Mouse (Mus musculus): Measurements from ENCODE around the gene Arhgap40. TPM values are rescaled to one million over a fixed set of nuclear protein-coding genes. Genes with fewer than 3 reads are reported as not detected.

Gene Arhgap40
- polyA plus RNA-seq, 1 experiment, result not detected

GRCm38 (mm10) chr2:158561371-158562144 lies 49.0 kb downstream of the Arhgap40 start:
- TF ChIP-seq POLR2A (IDR thresholded peaks at IDR 0.05; ENCODE audit: borderline replicate concordance, low read depth, low read length) (no peak), CTCF (IDR thresholded peaks at IDR 0.05; ENCODE audit: low read depth, low read length) (no peak)
- Histone ChIP-seq H3K27ac (ENCODE audit: insufficient read depth, low read depth, low read length) (no peak overlapping the region), H3K4me1 (ENCODE audit: control insufficient read depth, insufficient read depth, low read length) (no peaks in the 10 kb centered on the region), H3K4me3 (ENCODE audit: insufficient read depth, low read length) (no peak overlapping the region)

GRCm38 (mm10) chr2:158570421-158571081 lies 58.0 kb downstream of the Arhgap40 start:
- no peaks in the 10 kb centered on the region for H3K4me1 ChIP-seq (ENCODE audit: control insufficient read depth, insufficient read depth, low read length)
- H3K27ac ChIP-seq (ENCODE audit: insufficient read depth, low read depth, low read length), result no peak overlapping the region
- no peak overlapping the region for H3K4me3 ChIP-seq (ENCODE audit: insufficient read depth, low read length)
- TF ChIP-seq CTCF (IDR thresholded peaks at IDR 0.05; ENCODE audit: low read depth, low read length) (no peak), POLR2A (IDR thresholded peaks at IDR 0.05; ENCODE audit: borderline replicate concordance, low read depth, low read length) (no peak)

GRCm38 (mm10) chr2:158579979-158580378 lies 67.4 kb downstream of the Arhgap40 start:
- TF ChIP-seq POLR2A (IDR thresholded peaks at IDR 0.05; ENCODE audit: borderline replicate concordance, low read depth, low read length), result no peak
- no peak for TF ChIP-seq CTCF (IDR thresholded peaks at IDR 0.05; ENCODE audit: low read depth, low read length)
- H3K27ac ChIP-seq (ENCODE audit: insufficient read depth, low read depth, low read length), result no peak overlapping the region
- no peak overlapping the region for H3K4me3 ChIP-seq (ENCODE audit: insufficient read depth, low read length)
- no peaks in the 10 kb centered on the region for H3K4me1 ChIP-seq (ENCODE audit: control insufficient read depth, insufficient read depth, low read length)

GRCm38 (mm10) chr2:158584621-158585358 lies 72.2 kb downstream of the Arhgap40 start:
- Histone ChIP-seq H3K27ac (ENCODE audit: insufficient read depth, low read depth, low read length) (no peak overlapping the region), H3K4me1 (ENCODE audit: control insufficient read depth, insufficient read depth, low read length) (0 out of 2 replicates have a peak, but pooled peaks cover under 1% of the 10 kb centered on the region), H3K4me3 (ENCODE audit: insufficient read depth, low read length) (no peak overlapping the region)
- TF ChIP-seq CTCF (IDR thresholded peaks at IDR 0.05; ENCODE audit: low read depth, low read length), result no peak
- TF ChIP-seq POLR2A (IDR thresholded peaks at IDR 0.05; ENCODE audit: borderline replicate concordance, low read depth, low read length), result no peak

- no peak overlapping the region for H3K27ac ChIP-seq (ENCODE audit: insufficient read depth, low read depth, low read length)
- no peak overlapping the region for H3K4me3 ChIP-seq (ENCODE audit: insufficient read depth, low read length)
- TF ChIP-seq CTCF (IDR thresholded peaks at IDR 0.05; ENCODE audit: low read depth, low read length) (no peak), POLR2A (IDR thresholded peaks at IDR 0.05; ENCODE audit: borderline replicate concordance, low read depth, low read length) (no peak)
- H3K4me1 ChIP-seq (ENCODE audit: control insufficient read depth, insufficient read depth, low read length), result peaks cover 9% of the 10 kb centered on the region
These were observed 76.1 kb downstream of the Arhgap40 start for GRCm38 (mm10) chr2:158588524-158589271.

- Histone ChIP-seq H3K4me1 (ENCODE audit: control insufficient read depth, insufficient read depth, low read length) (peaks cover 9% of the 10 kb centered on the region), H3K4me3 (ENCODE audit: insufficient read depth, low read length) (no peak overlapping the region), H3K27ac (ENCODE audit: insufficient read depth, low read depth, low read length) (no peak overlapping the region)
- TF ChIP-seq POLR2A (IDR thresholded peaks at IDR 0.05; ENCODE audit: borderline replicate concordance, low read depth, low read length) (no peak), CTCF (IDR thresholded peaks at IDR 0.05; ENCODE audit: low read depth, low read length) (no peak)
These were observed 77.9 kb downstream of the Arhgap40 start for GRCm38 (mm10) chr2:158590495-158590894.

GRCm38 (mm10) chr2:158591286-158591685 lies 78.7 kb downstream of the Arhgap40 start:
- TF ChIP-seq POLR2A (IDR thresholded peaks at IDR 0.05; ENCODE audit: borderline replicate concordance, low read depth, low read length) (no peak), CTCF (IDR thresholded peaks at IDR 0.05; ENCODE audit: low read depth, low read length) (no peak)
- peaks cover 9% of the 10 kb centered on the region for H3K4me1 ChIP-seq (ENCODE audit: control insufficient read depth, insufficient read depth, low read length)
- H3K27ac ChIP-seq (ENCODE audit: insufficient read depth, low read depth, low read length), result no peak overlapping the region
- H3K4me3 ChIP-seq (ENCODE audit: insufficient read depth, low read length), result no peak overlapping the region

- no peak overlapping the region for H3K27ac ChIP-seq (ENCODE audit: insufficient read depth, low read depth, low read length)
- no peak overlapping the region for H3K4me3 ChIP-seq (ENCODE audit: insufficient read depth, low read length)
- TF ChIP-seq CTCF (IDR thresholded peaks at IDR 0.05; ENCODE audit: low read depth, low read length), result no peak
- peaks cover 16% of the 10 kb centered on the region for H3K4me1 ChIP-seq (ENCODE audit: control insufficient read depth, insufficient read depth, low read length)
These were observed 80.8 kb downstream of the Arhgap40 start for GRCm38 (mm10) chr2:158593371-158593770.

GRCm38 (mm10) chr2:158595103-158595502 lies 82.5 kb downstream of the Arhgap40 start:
- Histone ChIP-seq H3K4me1 (ENCODE audit: control insufficient read depth, insufficient read depth, low read length) (peaks cover 12% of the 10 kb centered on the region), H3K27ac (ENCODE audit: insufficient read depth, low read depth, low read length) (no peak overlapping the region), H3K4me3 (ENCODE audit: insufficient read depth, low read length) (no peak overlapping the region)
- TF ChIP-seq CTCF (IDR thresholded peaks at IDR 0.05; ENCODE audit: low read depth, low read length), result no peak
- no peak for TF ChIP-seq POLR2A (IDR thresholded peaks at IDR 0.05; ENCODE audit: borderline replicate concordance, low read depth, low read length)

All from bone marrow macrophage, adult 2 months (primary cell).